Mouse (Mus musculus) embryonic facial prominence, embryonic 15.5 days (tissue): ENCODE data around the gene F13a1. TPM values are rescaled to one million over a fixed set of nuclear protein-coding genes. Genes with fewer than 3 reads are reported as not detected.

Source experiments
- ATAC-seq: fragments of 200-750 bp; cut with Nextera tagmentation; 2 replicates; pipeline ENCODE4 v1.8.0; 2017; ENCODE audit warnings: low read depth, moderate TSS enrichment; ENCODE audit not compliant: insufficient number of reproducible peaks, low FRiP score, low TSS enrichment
- H3K27ac ChIP-seq: fragments of 300-500 bp; sonication (generic); replicated peaks from 2 replicates; pipeline ENCODE4 v1.5.1; 2015; ENCODE audit warnings: mild to moderate bottlenecking, inconsistent platforms
- H3K27me3 ChIP-seq: fragments of 300-500 bp; sonication (generic); 2 replicates; pipeline ENCODE4 v1.6.1; 2015; ENCODE audit warnings: inconsistent platforms
- H3K36me3 ChIP-seq: fragments of 300-500 bp; sonication (generic); 2 replicates; pipeline ENCODE4 v1.6.1; 2015; ENCODE audit warnings: mild to moderate bottlenecking, inconsistent platforms
- H3K4me1 ChIP-seq: fragments of 300-500 bp; sonication (generic); 2 replicates; pipeline ENCODE4 v1.6.1; 2015; ENCODE audit warnings: inconsistent platforms
- H3K4me2 ChIP-seq: fragments of 300-500 bp; sonication (generic); replicated peaks from 2 replicates; pipeline ENCODE4 v1.6.1; 2015; ENCODE audit warnings: mild to moderate bottlenecking, inconsistent platforms
- H3K4me3 ChIP-seq: fragments of 300-500 bp; sonication (generic); replicated peaks from 2 replicates; pipeline ENCODE4 v1.5.1; 2015; ENCODE audit warnings: mild to moderate bottlenecking, inconsistent platforms
- H3K9ac ChIP-seq: fragments of 300-500 bp; sonication (generic); 2 replicates; pipeline ENCODE4 v1.6.1; 2015; ENCODE audit warnings: inconsistent platforms
- H3K9me3 ChIP-seq: fragments of 300-500 bp; sonication (generic); replicated peaks from 2 replicates; pipeline ENCODE4 v1.6.1; 2016; ENCODE audit warnings: inconsistent platforms
- WGBS: fragments of 180-500 bp; shearing (Covaris S2); methylation state at CpG from one replicate; pipeline ENCODE4 v1.1.7; 2015; 5-methylcytosine and 5-hydroxymethylcytosine counted together
- polyA plus RNA-seq: library from polyadenylated mRNA; unstranded; fragments of >200 nt; fragmentation: Nextera tagmentation; extraction: Ambion mirVana; gene quantifications from 2 replicates; pipeline ENCODE4 v1.2.1, GENCODE M21; 2015

Gene F13a1
- polyA plus RNA-seq, 1 experiment from 2014 or later: 46.5 TPM

- no peaks in the 10 kb centered on the region for H3K4me1 ChIP-seq
- no peak for ATAC-seq
- H3K4me2 ChIP-seq: no peak overlapping the region
- no peak overlapping the region for H3K27ac ChIP-seq
- H3K4me3 ChIP-seq: no peak overlapping the region
- no peaks in the 10 kb centered on the region for H3K9me3 ChIP-seq
- H3K36me3 ChIP-seq: no peaks in the 10 kb centered on the region
- H3K9ac ChIP-seq: no peak overlapping the region
- no peaks in the 10 kb centered on the region for H3K27me3 ChIP-seq
These were observed 96.4 kb downstream of the F13a1 start for GRCm38 (mm10) chr13:36953676-36954075.

- no peak for ATAC-seq
- no peaks in the 10 kb centered on the region for H3K27me3 ChIP-seq
- H3K9me3 ChIP-seq: no peaks in the 10 kb centered on the region
- H3K4me1 ChIP-seq: no peaks in the 10 kb centered on the region
- WGBS: 80% methylated on average over 3 of the region's 3 CpGs
- H3K4me2 ChIP-seq: no peak overlapping the region
- no peak overlapping the region for H3K4me3 ChIP-seq
- H3K27ac ChIP-seq: no peak overlapping the region
- no peaks in the 10 kb centered on the region for H3K36me3 ChIP-seq
- no peak overlapping the region for H3K9ac ChIP-seq
These were observed 108.2 kb downstream of the F13a1 start for GRCm38 (mm10) chr13:36941891-36942290.

DNA sequence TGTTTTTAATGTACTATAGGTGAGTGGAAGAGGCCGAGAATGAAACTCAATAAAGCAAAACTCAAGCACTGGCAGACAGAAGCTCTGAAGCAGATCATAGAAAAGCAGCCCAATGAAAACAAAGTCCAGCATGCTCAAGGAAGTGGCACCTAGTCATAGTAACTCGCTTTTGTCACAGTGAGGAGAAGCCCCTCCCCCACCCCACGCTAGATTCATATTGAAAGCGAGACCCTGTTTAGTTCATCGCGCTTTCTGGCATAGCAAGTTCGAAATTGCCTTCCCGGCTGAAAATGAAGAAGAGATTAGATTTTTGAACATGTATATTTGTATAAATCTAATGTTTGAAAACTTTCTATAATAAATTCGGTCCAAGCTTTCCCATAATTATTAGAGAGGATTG is 118.0 kb downstream of the F13a1 start:
- Histone ChIP-seq H3K4me1 (no peaks in the 10 kb centered on the region), H3K27me3 (no peaks in the 10 kb centered on the region), H3K36me3 (no peaks in the 10 kb centered on the region), H3K27ac (no peak overlapping the region), H3K4me3 (no peak overlapping the region), H3K4me2 (no peak overlapping the region), H3K9ac (no peak overlapping the region), H3K9me3 (no peaks in the 10 kb centered on the region)
- no peak for ATAC-seq
- 89% methylated on average over 9 of the region's 9 CpGs for WGBS

DNA sequence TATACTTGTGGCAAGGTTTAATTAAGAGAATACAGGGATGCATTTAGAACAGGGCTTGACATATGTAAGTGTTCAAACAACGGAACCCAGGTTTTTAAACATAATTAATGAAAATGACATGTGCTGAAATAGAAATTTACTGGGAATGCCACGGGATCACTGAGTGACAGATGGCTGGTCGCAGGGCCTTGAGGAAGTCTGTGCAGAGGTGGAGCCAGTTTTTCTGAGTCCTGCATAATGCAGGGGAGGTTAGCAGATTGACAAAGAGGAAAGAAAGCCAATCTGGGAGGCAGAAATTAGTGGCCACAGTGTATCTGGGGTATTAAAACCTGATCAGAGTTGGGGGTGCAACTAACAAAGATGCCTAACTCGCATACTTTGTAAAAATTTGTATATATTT is 130.3 kb downstream of the F13a1 start:
- no peak overlapping the region for H3K4me2 ChIP-seq
- no peak for ATAC-seq
- H3K36me3 ChIP-seq: no peaks in the 10 kb centered on the region
- no peak overlapping the region for H3K9ac ChIP-seq
- no peaks in the 10 kb centered on the region for H3K27me3 ChIP-seq
- H3K4me3 ChIP-seq: no peak overlapping the region
- no peaks in the 10 kb centered on the region for H3K4me1 ChIP-seq
- H3K27ac ChIP-seq: no peak overlapping the region
- WGBS: 52% methylated on average over 4 of the region's 4 CpGs
- no peaks in the 10 kb centered on the region for H3K9me3 ChIP-seq

GRCm38 (mm10) chr13:36903885-36904284 is 146.2 kb downstream of the F13a1 start:
- H3K27me3 ChIP-seq: no peaks in the 10 kb centered on the region
- ATAC-seq: no peak
- 41% methylated on average over 4 of the region's 4 CpGs for WGBS

GRCm38 (mm10) chr13:36903447-36903846 is 146.6 kb downstream of the F13a1 start:
- no peak overlapping the region for H3K27ac ChIP-seq
- ATAC-seq: no peak
- no peaks in the 10 kb centered on the region for H3K36me3 ChIP-seq
- H3K9ac ChIP-seq: no peak overlapping the region
- no peaks in the 10 kb centered on the region for H3K4me1 ChIP-seq
- H3K9me3 ChIP-seq: no peaks in the 10 kb centered on the region
- no peak overlapping the region for H3K4me3 ChIP-seq
- H3K27me3 ChIP-seq: no peaks in the 10 kb centered on the region
- no peak overlapping the region for H3K4me2 ChIP-seq
- 58% methylated on average over 1 of the region's 1 CpGs for WGBS

More at GRCm38 (mm10) chr13:36903885-36904284, 146.2 kb downstream of the F13a1 start:
- Histone ChIP-seq H3K4me3 (no peak overlapping the region), H3K36me3 (no peaks in the 10 kb centered on the region), H3K4me2 (no peak overlapping the region), H3K9ac (no peak overlapping the region), H3K4me1 (no peaks in the 10 kb centered on the region), H3K9me3 (no peaks in the 10 kb centered on the region), H3K27ac (no peak overlapping the region)

DNA sequence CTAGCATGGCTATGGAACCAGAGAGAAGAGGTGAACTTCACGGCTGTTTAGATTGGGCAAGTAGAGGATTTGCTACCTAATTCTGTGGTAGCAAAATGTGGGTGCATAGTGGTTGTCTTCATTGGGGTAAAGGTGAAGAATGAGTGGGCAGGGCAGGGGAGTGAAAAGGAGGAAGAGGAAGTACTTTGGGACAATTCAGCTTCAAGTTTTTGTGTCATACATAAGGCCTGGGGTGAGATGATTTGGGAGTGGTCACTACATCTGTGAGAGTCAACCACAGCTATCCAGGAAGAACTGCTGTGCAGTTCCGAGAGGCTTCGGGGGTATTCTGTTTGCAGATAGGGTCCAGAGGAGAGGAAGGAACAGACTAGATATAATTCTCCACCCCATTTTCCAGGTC is 148.4 kb downstream of the F13a1 start:
- WGBS: 82% methylated on average over 3 of the region's 3 CpGs
- ATAC-seq: no peak
- Histone ChIP-seq H3K9me3 (no peaks in the 10 kb centered on the region), H3K4me2 (no peak overlapping the region), H3K9ac (no peak overlapping the region), H3K4me3 (no peak overlapping the region), H3K27me3 (no peaks in the 10 kb centered on the region), H3K4me1 (no peaks in the 10 kb centered on the region), H3K27ac (no peak overlapping the region), H3K36me3 (no peaks in the 10 kb centered on the region)

DNA sequence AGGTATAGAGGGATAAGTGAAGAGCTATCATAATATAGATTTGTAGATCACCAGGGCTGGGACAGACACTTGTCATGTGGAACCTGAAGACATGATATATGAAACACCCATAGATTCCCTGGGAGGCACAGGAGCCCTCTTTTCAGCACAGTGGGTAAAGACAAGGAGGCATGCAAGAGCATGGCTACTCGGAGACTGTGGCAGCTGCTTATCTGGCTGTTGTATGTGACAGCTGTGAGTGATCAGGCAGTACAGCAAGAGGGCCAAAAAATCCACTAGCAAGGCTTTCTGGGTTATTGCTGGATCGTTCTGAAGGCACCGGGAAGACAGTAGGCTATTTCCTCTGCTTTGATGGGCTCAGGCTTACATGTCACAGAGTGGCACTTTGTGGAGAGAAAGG is 149.0 kb downstream of the F13a1 start:
- Histone ChIP-seq H3K27ac (no peak overlapping the region), H3K4me2 (no peak overlapping the region), H3K9ac (no peak overlapping the region), H3K36me3 (no peaks in the 10 kb centered on the region), H3K27me3 (no peaks in the 10 kb centered on the region), H3K4me3 (no peak overlapping the region), H3K4me1 (no peaks in the 10 kb centered on the region), H3K9me3 (no peaks in the 10 kb centered on the region)
- 53% methylated on average over 3 of the region's 3 CpGs for WGBS
- ATAC-seq: no peak

DNA sequence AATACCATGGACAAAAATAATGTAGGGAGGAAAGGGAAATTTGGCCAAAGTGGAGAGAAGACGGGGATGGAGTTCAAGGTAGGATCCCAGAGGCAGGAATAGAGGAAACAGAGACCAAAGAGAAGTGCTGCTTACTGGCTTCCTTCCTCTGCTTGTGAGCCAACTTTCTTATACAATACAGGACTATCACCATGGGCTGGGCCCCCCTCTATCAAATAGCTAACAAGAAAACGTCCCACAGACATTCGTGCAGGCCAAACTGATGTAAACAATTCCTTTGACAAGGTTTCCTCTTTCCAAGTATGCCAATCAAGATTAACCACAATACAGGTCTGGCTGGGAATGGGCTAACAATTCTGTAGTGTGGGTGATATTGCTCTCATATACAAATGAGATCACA is 154.0 kb downstream of the F13a1 start:
- H3K27ac ChIP-seq: no peak overlapping the region
- WGBS: 33% methylated on average over 3 of the region's 3 CpGs
- H3K27me3 ChIP-seq: no peaks in the 10 kb centered on the region
- H3K4me2 ChIP-seq: no peak overlapping the region
- H3K9me3 ChIP-seq: no peaks in the 10 kb centered on the region
- no peak overlapping the region for H3K9ac ChIP-seq
- H3K36me3 ChIP-seq: no peaks in the 10 kb centered on the region
- ATAC-seq: no peak
- no peaks in the 10 kb centered on the region for H3K4me1 ChIP-seq
- no peak overlapping the region for H3K4me3 ChIP-seq

GRCm38 (mm10) chr13:36893762-36894161 is 156.3 kb downstream of the F13a1 start:
- Histone ChIP-seq H3K36me3 (no peaks in the 10 kb centered on the region), H3K9me3 (no peaks in the 10 kb centered on the region), H3K9ac (no peak overlapping the region), H3K27ac (no peak overlapping the region), H3K4me1 (no peaks in the 10 kb centered on the region), H3K27me3 (no peaks in the 10 kb centered on the region), H3K4me3 (no peak overlapping the region), H3K4me2 (no peak overlapping the region)
- WGBS: 96% methylated on average over 3 of the region's 3 CpGs
- ATAC-seq: no peak

GRCm38 (mm10) chr13:36892216-36892615 is 157.8 kb downstream of the F13a1 start:
- Histone ChIP-seq H3K9me3 (no peaks in the 10 kb centered on the region), H3K4me2 (no peak overlapping the region), H3K27ac (no peak overlapping the region), H3K27me3 (no peaks in the 10 kb centered on the region), H3K36me3 (no peaks in the 10 kb centered on the region), H3K9ac (no peak overlapping the region), H3K4me3 (no peak overlapping the region), H3K4me1 (no peaks in the 10 kb centered on the region)
- ATAC-seq: no peak
- 97% methylated on average over 1 of the region's 1 CpGs for whole genome bisulfite sequencing

DNA sequence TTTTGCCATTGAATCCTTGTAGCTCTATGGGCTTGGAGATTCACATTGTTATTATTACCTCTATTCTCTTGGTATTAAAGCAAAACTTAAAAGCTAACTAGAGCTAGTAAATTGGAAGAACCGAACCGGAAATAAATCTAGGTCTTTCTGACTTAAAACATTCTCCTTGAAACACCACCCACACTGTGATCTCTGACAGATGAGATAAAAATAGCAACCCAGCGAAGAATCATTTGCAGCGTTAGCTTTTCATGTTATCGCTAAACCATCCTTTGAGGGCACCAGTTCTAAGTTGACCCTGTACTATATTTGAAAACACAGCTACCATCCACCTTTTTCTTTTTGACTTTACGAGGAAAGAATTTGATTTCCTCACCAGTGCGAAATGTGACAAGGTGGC is 164.1 kb downstream of the F13a1 start:
- no peak for ATAC-seq
- Histone ChIP-seq H3K27me3 (no peaks in the 10 kb centered on the region), H3K9me3 (no peaks in the 10 kb centered on the region), H3K27ac (no peak overlapping the region), H3K4me3 (no peak overlapping the region), H3K36me3 (no peaks in the 10 kb centered on the region), H3K9ac (no peak overlapping the region), H3K4me2 (no peak overlapping the region), H3K4me1 (no peaks in the 10 kb centered on the region)
- WGBS: 87% methylated on average over 7 of the region's 7 CpGs
